Mouse (Mus musculus) thymus, adult 2 months (tissue): ENCODE data around the gene Gtdc1. TPM values are rescaled to one million over a fixed set of nuclear protein-coding genes. Genes with fewer than 3 reads are reported as not detected.

Experiments used
- DNase-seq: peaks from one replicate; pipeline ENCODE4 v3.0.0; 2021
- H3K27ac ChIP-seq: fragments of 200-500 bp; 2 replicates; pipeline ENCODE4 v1.5.1; 2012; ENCODE audit warnings: low read length, control low read depth; ENCODE audit not compliant: control insufficient read depth, insufficient read depth
- H3K27me3 ChIP-seq: fragments of 200-500 bp; 2 replicates; pipeline ENCODE4 v1.6.1; 2012; ENCODE audit warnings: mild to moderate bottlenecking, low read length, moderate library complexity, mixed read lengths; ENCODE audit not compliant: control insufficient read depth, insufficient read depth
- H3K36me3 ChIP-seq: fragments of 200-500 bp; 2 replicates; pipeline ENCODE4 v1.6.1; 2012; ENCODE audit warnings: mild to moderate bottlenecking, low read length, moderate library complexity; ENCODE audit not compliant: control insufficient read depth, insufficient read depth
- H3K4me1 ChIP-seq: fragments of 200-500 bp; replicated peaks from 2 replicates; pipeline ENCODE4 v1.6.1; 2012; ENCODE audit warnings: low read length; ENCODE audit not compliant: control insufficient read depth, insufficient read depth
- H3K4me3 ChIP-seq: fragments of 200-500 bp; 2 replicates; pipeline ENCODE4 v1.5.1; 2012; ENCODE audit warnings: mild to moderate bottlenecking, low read length, control low read depth, moderate library complexity; ENCODE audit not compliant: control insufficient read depth, insufficient read depth
- CTCF ChIP-seq: fragments of 200-500 bp; IDR thresholded peaks from 2 replicates; pipeline ENCODE4 v1.5.1; 2012; ENCODE audit warnings: mild to moderate bottlenecking, control low read depth, low read length, moderate library complexity, borderline replicate concordance; ENCODE audit not compliant: control insufficient read depth, poor library complexity, insufficient read depth; ENCODE audit errors: extremely low read depth
- POLR2A ChIP-seq: fragments of 200-500 bp; IDR thresholded peaks from 2 replicates; pipeline ENCODE4 v1.6.1; 2012; ENCODE audit warnings: mild to moderate bottlenecking, low read length, control low read depth, moderate library complexity; ENCODE audit not compliant: control insufficient read depth, poor library complexity, insufficient read depth; ENCODE audit errors: extremely low read depth
- WGBS: fragments of 180-500 bp; shearing (Covaris S2); methylation state at CpG from one replicate; pipeline ENCODE4 v1.1.7; 2018; 5-methylcytosine and 5-hydroxymethylcytosine counted together
- polyA plus RNA-seq: library from polyadenylated mRNA; depleted of rRNA; stranded (reverse); fragments of >200 nt; gene quantifications from 2 replicates; pipeline ENCODE4 v1.2.3, GENCODE M21; 2012

Gtdc1 gene
- polyA plus RNA-seq, 1 experiment = 13.9 TPM

DNA sequence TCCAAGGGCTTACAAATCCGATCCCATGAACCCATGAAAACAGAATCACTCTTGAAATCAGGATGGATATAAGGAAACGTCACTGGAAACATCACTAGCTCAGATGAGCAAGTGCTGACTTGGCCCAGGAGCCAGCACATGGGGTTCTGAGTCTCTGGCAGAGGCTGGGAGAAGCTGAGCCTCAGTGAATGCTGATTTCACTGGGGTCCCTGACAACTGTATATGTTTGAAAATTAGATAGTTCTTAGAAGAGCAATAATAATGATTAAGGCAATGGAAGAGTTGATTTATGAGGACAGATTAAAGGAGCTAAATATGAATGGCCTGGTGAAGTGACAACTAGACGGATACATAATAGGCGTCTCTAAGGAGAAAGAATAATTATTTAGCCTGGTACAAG, 289.3 kb downstream of the Gtdc1 start:
- H3K27me3 ChIP-seq = no peaks in the 10 kb centered on the region
- no peak for DNase-seq
- TF ChIP-seq CTCF = no peak
- no peak for TF ChIP-seq POLR2A
- no peaks in the 10 kb centered on the region for H3K36me3 ChIP-seq
- H3K4me3 ChIP-seq = no peak overlapping the region
- no peak overlapping the region for H3K27ac ChIP-seq
- WGBS = 98% methylated on average over 4 of the region's 4 CpGs
- H3K4me1 ChIP-seq = no peaks in the 10 kb centered on the region

DNA sequence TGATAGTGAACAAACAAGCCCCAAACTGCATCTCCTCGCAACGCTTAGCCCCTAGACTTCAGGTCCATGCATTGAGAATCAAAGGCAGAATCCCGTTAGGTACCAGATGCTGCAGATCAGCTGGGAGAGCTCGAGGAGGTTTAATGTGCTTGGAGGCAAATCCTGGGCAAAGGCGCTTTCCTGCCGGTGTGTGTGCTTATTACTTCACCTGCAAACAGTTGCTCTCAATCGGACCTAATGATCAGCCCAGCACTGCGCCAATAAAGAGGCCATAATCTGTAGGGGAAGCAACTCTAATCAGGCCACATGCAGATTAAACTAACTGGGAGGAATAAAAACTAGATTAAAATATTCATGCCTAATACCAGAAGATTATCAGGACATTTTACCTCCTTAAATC, 293.5 kb downstream of the Gtdc1 start:
- H3K27me3 ChIP-seq = no peaks in the 10 kb centered on the region
- no peak overlapping the region for H3K4me3 ChIP-seq
- DNase-seq = no peak
- H3K4me1 ChIP-seq = no peaks in the 10 kb centered on the region
- H3K27ac ChIP-seq = no peak overlapping the region
- H3K36me3 ChIP-seq = no peaks in the 10 kb centered on the region
- 97% methylated on average over 8 of the region's 8 CpGs for WGBS
- TF ChIP-seq POLR2A (no peak), CTCF (no peak)

DNA sequence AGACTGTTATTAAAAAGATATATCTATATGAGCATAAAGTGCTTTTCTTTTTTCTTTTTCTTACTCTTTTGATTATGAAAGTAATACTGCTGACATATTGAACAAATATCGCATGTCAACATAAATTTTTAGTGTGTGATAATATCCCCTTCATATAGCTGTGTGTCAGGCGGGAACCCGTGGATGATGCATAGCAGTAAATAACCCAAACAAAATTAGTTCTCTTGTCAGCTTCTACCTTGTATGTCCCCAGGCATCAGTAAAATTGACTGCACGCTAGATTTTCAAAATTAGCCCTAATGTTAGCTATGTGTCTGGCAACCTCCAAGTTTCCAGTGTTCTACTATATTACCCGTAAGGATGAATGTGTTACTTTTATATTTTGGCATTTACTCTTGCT, 294.4 kb downstream of the Gtdc1 start:
- DNase-seq = no peak
- no peak overlapping the region for H3K4me3 ChIP-seq
- H3K27me3 ChIP-seq = no peaks in the 10 kb centered on the region
- H3K36me3 ChIP-seq = no peaks in the 10 kb centered on the region
- TF ChIP-seq POLR2A = no peak
- no peak for TF ChIP-seq CTCF
- H3K27ac ChIP-seq = no peak overlapping the region
- WGBS = 97% methylated on average over 5 of the region's 5 CpGs
- H3K4me1 ChIP-seq = no peaks in the 10 kb centered on the region

DNA sequence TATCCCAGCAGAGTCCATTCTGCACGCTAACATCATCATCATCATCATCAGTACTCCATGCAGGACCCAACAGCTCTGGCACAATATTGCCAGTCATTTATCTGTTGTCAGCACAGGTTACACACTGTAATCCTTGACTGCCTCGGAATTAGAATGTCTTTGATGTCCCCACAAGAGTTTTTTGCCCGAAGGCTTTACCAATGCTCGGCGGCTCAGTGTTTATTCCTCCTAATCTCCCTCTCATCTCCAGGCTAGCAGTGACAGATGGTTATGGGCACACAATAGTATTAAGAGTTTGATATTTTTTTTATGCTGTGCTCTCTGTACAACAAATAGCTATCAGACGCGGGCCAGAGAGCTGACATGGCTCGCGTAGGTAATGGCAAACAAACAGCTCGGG, 294.9 kb downstream of the Gtdc1 start:
- Histone ChIP-seq H3K4me1 (no peaks in the 10 kb centered on the region), H3K36me3 (no peaks in the 10 kb centered on the region), H3K27ac (no peak overlapping the region), H3K27me3 (no peaks in the 10 kb centered on the region), H3K4me3 (no peak overlapping the region)
- no peak for DNase-seq
- no peak for TF ChIP-seq CTCF
- no peak for TF ChIP-seq POLR2A
- 95% methylated on average over 10 of the region's 10 CpGs for WGBS

DNA sequence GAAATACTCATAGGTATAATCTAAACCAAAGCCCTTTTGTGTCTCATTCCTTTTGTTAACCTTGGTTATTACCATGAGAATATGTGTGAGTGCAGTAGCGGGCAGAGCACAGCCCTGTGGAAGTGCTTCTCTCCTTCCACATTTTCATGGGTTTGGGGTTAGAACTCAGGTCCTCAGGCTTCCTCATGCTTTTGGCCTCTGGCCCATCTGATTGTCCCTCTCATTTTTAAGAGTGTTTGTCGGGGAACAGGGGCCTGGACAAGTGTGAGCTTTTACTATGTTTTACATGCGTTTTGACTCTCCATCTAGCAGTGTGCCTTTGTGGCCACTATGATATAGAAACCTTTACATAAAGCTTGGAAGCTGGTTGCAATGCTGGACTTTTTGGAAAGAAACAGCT, 296.4 kb downstream of the Gtdc1 start:
- TF ChIP-seq POLR2A = no peak
- TF ChIP-seq CTCF = no peak

DNA sequence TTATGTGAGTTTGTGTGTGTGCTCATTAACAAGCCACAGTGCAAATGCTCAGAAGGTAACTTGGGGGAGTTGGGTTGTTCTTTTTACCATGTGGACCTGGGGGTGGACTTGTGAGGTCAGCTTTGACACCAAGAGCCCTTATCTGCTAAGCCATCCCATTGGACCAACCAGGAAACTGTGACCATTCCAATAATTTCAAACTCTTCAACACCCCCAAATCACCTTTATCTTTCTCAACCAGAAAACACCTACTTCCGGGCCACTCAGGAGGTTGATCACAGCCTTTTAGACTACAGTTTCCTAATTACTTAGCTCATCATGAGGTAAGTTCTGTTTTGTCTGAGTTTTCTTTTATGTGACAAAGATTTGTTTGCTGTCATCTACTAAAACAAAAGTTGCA, 298.7 kb downstream of the Gtdc1 start:
- DNase-seq = no peak
- Histone ChIP-seq H3K27ac (no peak overlapping the region), H3K4me1 (no peaks in the 10 kb centered on the region), H3K27me3 (no peaks in the 10 kb centered on the region), H3K4me3 (no peak overlapping the region), H3K36me3 (no peaks in the 10 kb centered on the region)
- 91% methylated on average over 1 of the region's 1 CpGs for WGBS
- TF ChIP-seq CTCF (no peak), POLR2A (no peak)

More for the DNA sequence above, 296.4 kb downstream of the Gtdc1 start:
- H3K4me3 ChIP-seq = no peak overlapping the region
- no peaks in the 10 kb centered on the region for H3K27me3 ChIP-seq
- H3K27ac ChIP-seq = no peak overlapping the region
- no peak for DNase-seq
- no peaks in the 10 kb centered on the region for H3K4me1 ChIP-seq
- WGBS = 83% methylated on average over 3 of the region's 3 CpGs
- H3K36me3 ChIP-seq = no peaks in the 10 kb centered on the region

DNA sequence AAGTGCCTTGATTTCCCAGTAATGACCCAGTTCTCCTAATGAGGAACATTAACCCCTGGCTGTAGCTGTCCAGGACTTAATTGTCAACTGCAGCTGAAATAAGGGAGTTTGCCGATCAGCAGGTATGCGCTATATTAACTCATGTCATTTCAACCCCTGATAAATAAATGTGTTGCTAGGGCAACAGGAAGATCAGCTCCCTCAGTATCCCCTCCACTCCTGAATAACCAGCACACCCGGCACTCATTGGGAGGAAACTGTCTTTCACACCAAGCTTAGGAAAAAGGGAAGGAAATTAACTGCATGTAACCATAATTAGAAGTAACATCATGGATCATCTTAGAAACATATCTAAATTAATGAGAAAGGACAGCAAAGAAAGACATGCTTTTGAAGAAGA, 302.3 kb downstream of the Gtdc1 start:
- no peak for DNase-seq
- no peaks in the 10 kb centered on the region for H3K27me3 ChIP-seq
- H3K36me3 ChIP-seq = no peaks in the 10 kb centered on the region
- WGBS = 92% methylated on average over 3 of the region's 3 CpGs
- no peaks in the 10 kb centered on the region for H3K4me1 ChIP-seq
- H3K4me3 ChIP-seq = no peak overlapping the region
- TF ChIP-seq POLR2A = no peak
- no peak for TF ChIP-seq CTCF
- no peak overlapping the region for H3K27ac ChIP-seq
